Mouse (Mus musculus) heart, postnatal 0 days (tissue): ENCODE measurements around the gene Stard13.

Experiments used
- CTCF ChIP-seq: IDR thresholded peaks from 2 replicates; pipeline ENCODE4 v1.5.1; 2016; ENCODE audit warnings: antibody characterized with exemption, control low read depth, low read depth
- EP300 ChIP-seq: IDR thresholded peaks from 2 replicates; pipeline ENCODE4 v1.6.1; 2016; ENCODE audit warnings: antibody characterized with exemption, low read depth

DNA sequence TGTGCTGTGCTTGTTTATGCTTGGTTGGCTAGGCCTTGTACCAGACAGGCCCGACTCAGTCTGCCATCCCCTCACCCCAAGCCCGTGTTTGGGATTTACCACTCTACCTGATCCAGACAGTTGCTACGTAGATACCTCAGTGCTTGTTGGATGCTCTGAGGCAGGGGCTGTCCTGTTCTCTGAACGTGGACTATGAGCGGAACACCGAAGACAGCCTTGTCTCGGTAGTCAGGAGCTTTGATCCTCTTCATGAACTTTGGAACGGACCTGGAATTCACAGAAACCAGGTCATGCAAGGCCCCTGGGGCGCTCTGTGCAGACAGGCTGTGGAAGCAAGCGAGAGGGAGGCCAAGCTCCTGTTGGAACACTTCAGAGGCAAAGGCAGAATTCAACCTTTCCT is 174.3 kb downstream of the Stard13 start:
- TF ChIP-seq CTCF (no peak), EP300 (no peak)
